Mouse (Mus musculus): ENCODE data around the gene Pde9a.

DNA sequence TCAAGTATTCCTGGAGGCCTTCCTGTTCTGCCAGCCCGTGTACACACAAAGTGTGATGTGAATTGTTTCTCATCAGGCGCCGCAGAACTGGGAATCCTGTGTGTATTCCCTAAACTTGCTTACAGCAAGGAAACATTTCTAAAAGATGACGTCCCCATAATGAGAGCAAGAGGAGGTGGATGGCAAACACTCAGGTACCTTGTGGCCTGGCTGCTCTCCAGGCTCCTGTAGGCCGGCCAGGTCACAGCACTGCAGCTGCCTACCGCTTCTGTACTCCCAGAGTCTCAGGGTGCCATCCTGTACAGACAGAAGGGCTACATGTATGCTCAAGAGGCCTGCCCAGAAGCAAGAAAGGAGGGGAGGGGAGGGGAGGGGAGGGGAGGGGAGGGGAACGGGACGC, 114.4 kb downstream of the Pde9a start:
- TF ChIP-seq GATA1 (IDR thresholded peaks at IDR 0.05; ENCODE audit: low read length) (no peak), TAL1 (IDR thresholded peaks at IDR 0.05; ENCODE audit: low read length) (no peak)

Measured in erythroblast, embryonic 14.5 days (primary cell).